Mouse (Mus musculus) G1E (cell line): ENCODE data around the gene Mrpl57.

Source experiments
- CTCF ChIP-seq: IDR thresholded peaks from 2 replicates; pipeline ENCODE4 v1.5.1; 2012; ENCODE audit warnings: low read depth, low read length, inconsistent platforms, mixed read lengths
- GATA1 ChIP-seq: IDR thresholded peaks from 2 replicates; pipeline ENCODE4 v1.6.1; 2012; ENCODE audit warnings: borderline replicate concordance, low read length, inconsistent platforms, mixed read lengths
- GATA2 ChIP-seq: IDR thresholded peaks from 2 replicates; pipeline ENCODE4 v1.6.1; 2012; ENCODE audit warnings: low read depth, low read length, inconsistent platforms, borderline replicate concordance
- POLR2AphosphoS5 ChIP-seq: IDR thresholded peaks from 2 replicates; pipeline ENCODE4 v1.6.1; 2012; ENCODE audit warnings: low read depth, low read length, inconsistent platforms; ENCODE audit not compliant: insufficient replicate concordance
- TAL1 ChIP-seq: conservative IDR thresholded peaks from 2 replicates; pipeline ENCODE4 v1.6.1; 2012; ENCODE audit warnings: low read depth, low read length, inconsistent platforms, mixed read lengths

DNA sequence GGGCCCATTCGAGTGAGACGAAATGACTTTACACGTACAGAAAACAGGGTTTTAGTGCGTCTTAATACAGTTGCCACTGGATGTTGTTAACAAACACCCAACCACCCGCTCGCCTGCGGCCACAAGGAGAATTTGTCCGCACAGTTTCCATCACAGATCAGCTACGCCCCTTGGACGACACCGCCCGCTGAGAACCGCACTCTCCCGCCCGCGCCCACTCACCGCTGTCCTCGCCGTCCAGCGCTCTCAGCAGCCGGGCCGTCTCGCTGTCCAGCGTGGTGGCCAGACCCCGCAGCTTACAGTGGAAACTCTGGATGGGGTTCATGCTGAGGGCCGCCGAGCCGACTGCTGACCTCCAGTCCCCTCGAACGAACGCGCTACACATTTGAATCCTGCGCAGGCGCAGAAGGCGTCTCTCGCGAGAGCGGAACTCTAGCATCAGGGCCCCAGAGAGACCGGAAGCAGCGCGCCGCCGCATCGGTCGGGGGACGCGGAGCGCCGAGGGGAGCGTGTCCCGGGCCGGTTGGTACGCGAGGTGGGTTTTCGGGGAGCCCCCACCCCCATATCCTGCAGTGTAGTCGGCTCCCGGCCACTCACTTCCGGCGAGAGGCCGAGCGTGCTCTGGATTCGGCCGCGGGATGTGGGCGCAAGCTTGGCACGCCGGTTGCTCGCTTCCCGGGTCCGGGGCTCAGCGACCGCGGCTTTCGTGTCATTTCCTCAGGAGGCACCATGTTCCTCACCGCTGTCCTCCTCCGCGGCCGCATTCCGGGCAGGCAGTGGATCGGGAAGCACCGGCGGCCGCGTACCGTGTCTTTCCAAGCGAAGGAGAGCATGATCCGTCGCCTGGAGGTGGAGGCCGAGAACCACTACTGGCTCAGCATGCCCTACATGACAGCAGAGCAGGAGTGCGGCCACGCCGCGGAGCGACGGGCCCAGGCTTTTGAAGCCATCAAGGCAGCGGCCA is at the start of gene Mrpl57, which contains the start of gene Ska3:
- TF ChIP-seq POLR2AphosphoS5 (0 out of 2 replicates have a peak, but pooled peaks have one; percentile 46), CTCF (no peak), GATA1 (no peak), TAL1 (no peak), GATA2 (no peak)
